Mouse (Mus musculus) embryonic facial prominence, embryonic 11.5 days (tissue): Measurements from ENCODE around the gene Zfp513. TPM values are rescaled to one million over a fixed set of nuclear protein-coding genes. Genes with fewer than 3 reads are reported as not detected.

Experiments
- ATAC-seq: fragments of 200-750 bp; cut with Nextera tagmentation; replicated peaks from 2 replicates; pipeline ENCODE4 v1.8.0; 2017; ENCODE audit warnings: low read depth; ENCODE audit not compliant: insufficient number of reproducible peaks, low FRiP score, low TSS enrichment
- DNase-seq: peaks from one replicate; pipeline ENCODE4 v3.0.0-alpha.2; 2015; ENCODE audit warnings: low spot score
- H3K27ac ChIP-seq: fragments of 300-500 bp; sonication (generic); replicated peaks from 2 replicates; pipeline ENCODE4 v1.5.1; 2014; ENCODE audit warnings: mild to moderate bottlenecking, low read depth, low read length, control low read depth
- H3K27me3 ChIP-seq: fragments of 300-500 bp; sonication (generic); 2 replicates; pipeline ENCODE4 v1.6.1; 2014; ENCODE audit warnings: mild to moderate bottlenecking, low read length, moderate library complexity, mixed read lengths; ENCODE audit not compliant: control insufficient read depth, insufficient read depth
- H3K36me3 ChIP-seq: fragments of 300-500 bp; sonication (generic); replicated peaks from 2 replicates; pipeline ENCODE4 v1.6.1; 2014; ENCODE audit warnings: low read depth, mild to moderate bottlenecking, low read length, moderate library complexity, mixed read lengths; ENCODE audit not compliant: control insufficient read depth, insufficient read depth
- H3K4me1 ChIP-seq: fragments of 300-500 bp; sonication (generic); 2 replicates; pipeline ENCODE4 v1.6.1; 2014; ENCODE audit warnings: low read length, mixed read lengths; ENCODE audit not compliant: control insufficient read depth, insufficient read depth
- H3K4me2 ChIP-seq: fragments of 300-500 bp; sonication (generic); 2 replicates; pipeline ENCODE4 v1.6.1; 2014; ENCODE audit warnings: low read depth, mild to moderate bottlenecking, control low read depth, low read length, moderate library complexity
- H3K4me3 ChIP-seq: fragments of 300-500 bp; sonication (generic); 2 replicates; pipeline ENCODE4 v1.5.1; 2014; ENCODE audit warnings: low read depth, low read length, control low read depth
- H3K9ac ChIP-seq: fragments of 300-500 bp; sonication (generic); replicated peaks from 2 replicates; pipeline ENCODE4 v1.6.1; 2014; ENCODE audit warnings: mild to moderate bottlenecking, control low read depth, low read length
- H3K9me3 ChIP-seq: fragments of 300-500 bp; sonication (generic); replicated peaks from 2 replicates; pipeline ENCODE4 v1.6.1; 2016; ENCODE audit warnings: mild to moderate bottlenecking, low read length, inconsistent platforms, mixed read lengths; ENCODE audit not compliant: control insufficient read depth
- WGBS: fragments of 180-500 bp; shearing (Covaris S2); extraction: QIAGEN DNeasy Blood & Tissue Kit; methylation state at CpG from one replicate; pipeline ENCODE4 v1.1.7; 2014; 5-methylcytosine and 5-hydroxymethylcytosine counted together
- polyA plus RNA-seq: library from polyadenylated mRNA; unstranded; fragments of >200 nt; fragmentation: Nextera tagmentation; extraction: Ambion mirVana; gene quantifications from 2 replicates; pipeline ENCODE4 v1.2.1, GENCODE M21; 2014

The Zfp513 gene
- polyA plus RNA-seq, 1 experiment from 2014 or later, result 4.0 TPM

GRCm38 (mm10) chr5:31179301-31179765 is 22.8 kb downstream of the Zfp513 start:
- DNase-seq (peak; percentile 18), ATAC-seq (peak; percentile 71)
- Histone ChIP-seq H3K4me3 (peak overlapping the region; percentile 75), H3K36me3 (no peaks in the 10 kb centered on the region), H3K9ac (peak overlapping the region; percentile 73), H3K4me2 (peak overlapping the region; percentile 77), H3K27me3 (no peaks in the 10 kb centered on the region), H3K9me3 (no peaks in the 10 kb centered on the region), H3K27ac (peak overlapping the region; percentile 90), H3K4me1 (no peaks in the 10 kb centered on the region)
- WGBS, result under 1% methylated on average over 25 of the region's 25 CpGs

- H3K4me3 ChIP-seq, result no peak overlapping the region
- no peaks in the 10 kb centered on the region for H3K27me3 ChIP-seq
- no peak for DNase-seq
- no peak overlapping the region for H3K9ac ChIP-seq
- WGBS, result 92% methylated on average over 4 of the region's 4 CpGs
- peaks cover 8% of the 10 kb centered on the region for H3K36me3 ChIP-seq
- no peak overlapping the region for H3K4me2 ChIP-seq
- H3K27ac ChIP-seq, result no peak overlapping the region
- no peaks in the 10 kb centered on the region for H3K9me3 ChIP-seq
- no peaks in the 10 kb centered on the region for H3K4me1 ChIP-seq
- ATAC-seq, result no peak
Measured at GRCm38 (mm10) chr5:31168630-31169029, 33.5 kb downstream of the Zfp513 start.

GRCm38 (mm10) chr5:31164878-31165277 is 37.2 kb downstream of the Zfp513 start:
- H3K9ac ChIP-seq, result no peak overlapping the region
- H3K27me3 ChIP-seq, result no peaks in the 10 kb centered on the region
- peaks cover 13% of the 10 kb centered on the region for H3K36me3 ChIP-seq
- no peaks in the 10 kb centered on the region for H3K9me3 ChIP-seq
- H3K4me1 ChIP-seq, result no peaks in the 10 kb centered on the region
- H3K4me3 ChIP-seq, result no peak overlapping the region
- DNase-seq (no peak), ATAC-seq (no peak)
- no peak overlapping the region for H3K4me2 ChIP-seq
- 83% methylated on average over 1 of the region's 1 CpGs for WGBS
- H3K27ac ChIP-seq, result no peak overlapping the region

GRCm38 (mm10) chr5:31162462-31162861 is 39.6 kb downstream of the Zfp513 start:
- Histone ChIP-seq H3K9me3 (no peaks in the 10 kb centered on the region), H3K4me1 (no peaks in the 10 kb centered on the region), H3K9ac (no peak overlapping the region), H3K36me3 (peaks cover 19% of the 10 kb centered on the region), H3K4me3 (no peak overlapping the region), H3K27me3 (no peaks in the 10 kb centered on the region), H3K27ac (no peak overlapping the region), H3K4me2 (no peak overlapping the region)
- ATAC-seq, result no peak
- DNase-seq, result no peak

GRCm38 (mm10) chr5:31154152-31154553 is 48.0 kb downstream of the Zfp513 start, which contains the start of gene Mpv17:
TSS of gene Mpv17 (minus strand) at chr5:31154251.
- peak within 1 kb of the TSS; percentile 59 for H3K9ac ChIP-seq
- DNase-seq (peak; percentile 93), ATAC-seq (peak; percentile 96)
- no peaks in the 10 kb centered on the region for H3K4me1 ChIP-seq
- peak within 1 kb of the TSS; percentile 43 for H3K4me3 ChIP-seq
- H3K27me3 ChIP-seq, result no peaks in the 10 kb centered on the region
- peak within 1 kb of the TSS; percentile 69 for H3K4me2 ChIP-seq
- H3K9me3 ChIP-seq, result no peaks in the 10 kb centered on the region
- no peak within 1 kb of the TSS for H3K27ac ChIP-seq
- WGBS, result under 1% methylated on average over 19 of the region's 19 CpGs
- H3K36me3 ChIP-seq, result peaks cover 7% of the 10 kb centered on the region

- ATAC-seq (no peak), DNase-seq (no peak)
- Histone ChIP-seq H3K36me3 (peaks cover 4% of the 10 kb centered on the region), H3K9ac (peak overlapping the region; percentile 58), H3K9me3 (no peaks in the 10 kb centered on the region), H3K27ac (no peak overlapping the region), H3K4me2 (peak overlapping the region; percentile 69), H3K27me3 (no peaks in the 10 kb centered on the region), H3K4me1 (no peaks in the 10 kb centered on the region), H3K4me3 (peak overlapping the region; percentile 43)
- 39% methylated on average over 6 of the region's 6 CpGs for WGBS
Measured at GRCm38 (mm10) chr5:31153516-31154151, 48.5 kb downstream of the Zfp513 start.

- no peaks in the 10 kb centered on the region for H3K4me1 ChIP-seq
- H3K27ac ChIP-seq, result no peak overlapping the region
- WGBS, result 84% methylated on average over 3 of the region's 3 CpGs
- H3K27me3 ChIP-seq, result no peaks in the 10 kb centered on the region
- no peak overlapping the region for H3K9ac ChIP-seq
- no peak overlapping the region for H3K4me3 ChIP-seq
- ATAC-seq (no peak), DNase-seq (no peak)
- no peaks in the 10 kb centered on the region; the same call in 1 of the 2 replicates for H3K36me3 ChIP-seq
- no peaks in the 10 kb centered on the region for H3K9me3 ChIP-seq
- no peak overlapping the region for H3K4me2 ChIP-seq
Measured at GRCm38 (mm10) chr5:31151746-31152145, 50.4 kb downstream of the Zfp513 start.

GRCm38 (mm10) chr5:31149781-31150180 is 52.3 kb downstream of the Zfp513 start:
- 91% methylated on average over 4 of the region's 4 CpGs for WGBS
- no peak for DNase-seq
- Histone ChIP-seq H3K27ac (no peak overlapping the region), H3K27me3 (no peaks in the 10 kb centered on the region), H3K4me3 (no peak overlapping the region), H3K4me1 (no peaks in the 10 kb centered on the region), H3K4me2 (no peak overlapping the region), H3K9ac (no peak overlapping the region), H3K36me3 (no peaks in the 10 kb centered on the region), H3K9me3 (no peaks in the 10 kb centered on the region)
- ATAC-seq, result no peak
